Comparison of ENCODE assay signal across 9 mouse cellular contexts in the genomic region with DNA sequence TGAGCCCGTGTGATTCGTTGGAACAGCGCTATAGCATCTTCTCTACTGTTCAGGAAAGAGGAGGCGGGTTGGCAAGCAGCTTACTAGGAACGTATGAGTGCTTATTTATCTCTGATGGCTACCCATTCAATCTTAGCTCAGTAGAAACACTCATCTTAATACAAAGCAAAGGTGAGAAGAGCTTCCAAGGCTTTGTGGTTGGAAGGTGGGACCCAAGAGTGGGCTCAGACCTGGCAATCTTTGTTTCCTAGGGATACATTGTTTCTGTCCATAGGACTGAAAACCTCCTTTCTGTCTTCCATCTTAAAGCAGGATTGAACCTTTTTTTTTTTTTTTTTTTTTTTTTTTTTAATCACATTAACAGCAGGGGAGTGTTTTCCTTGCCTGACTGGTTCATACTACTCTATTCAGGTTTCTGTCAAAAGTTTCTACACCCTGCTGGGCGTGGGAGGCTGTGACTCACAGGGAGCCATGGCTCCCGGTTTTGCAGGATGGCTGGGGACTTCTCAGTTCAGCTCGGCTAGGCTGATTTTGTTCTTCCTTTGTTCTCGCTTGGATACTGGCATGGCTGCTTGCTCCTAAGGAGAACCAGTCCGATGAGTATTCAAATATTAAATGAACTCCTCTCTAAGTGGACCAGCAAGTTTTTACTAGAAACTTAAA.
A peak's percentile ranks its signal among the peaks of the same experiment; 100 is the strongest.
DNase-seq lines count a peak whose midpoint lies in the region; ATAC-seq and TF ChIP-seq lines count a peak whose summit lies in the region.
"Had no signal": no experiment of that assay in that cellular context is flagged by ENCODE, and none has a peak within 500 bp of the region (broad histone marks: within the 10 kb centered on the region; RNA-seq: fewer than 3 reads in every experiment).

No protein-coding gene starts in this region.

- no peak overlapping the region for H3K9ac ChIP-seq in lung, embryonic 15.5 days
- H3K9ac ChIP-seq in forebrain, postnatal 0 days, result no peak overlapping the region
- H3K9ac ChIP-seq in heart, embryonic 12.5 days, result no peak overlapping the region
- H3K9ac ChIP-seq: neural tube, embryonic 12.5 days had no signal

- no peak for TF ChIP-seq POLR2A in myocyte (IDR thresholded peaks at IDR 0.05; ENCODE audit: insufficient read length, low read depth)
- TF ChIP-seq POLR2A in kidney, adult 2 months (IDR thresholded peaks at IDR 0.05; ENCODE audit: low read depth, low read length), result no peak

- H3K4me1 ChIP-seq in lung, embryonic 15.5 days, result peaks cover 12% of the 10 kb centered on the region
- no peaks in the 10 kb centered on the region for H3K4me1 ChIP-seq in forebrain, postnatal 0 days (ENCODE audit: insufficient read depth)
- no peaks in the 10 kb centered on the region for H3K4me1 ChIP-seq in kidney, adult 2 months (ENCODE audit: control insufficient read depth, insufficient read depth, low read length)
- H3K4me1 ChIP-seq in heart, embryonic 12.5 days (replicated peaks), result no peaks in the 10 kb centered on the region

- no peak for DNase-seq in lung, postnatal 14 days
- DNase-seq in adipocyte (ENCODE audit: low spot score), result peak; percentile 52
- no peak for DNase-seq in forebrain, postnatal 0 days
- DNase-seq in adrenal gland, adult 8-10 months, result no peak
- DNase-seq in kidney, adult 2 months, result no peak

- H3ac ChIP-seq in myocyte (ENCODE audit: control insufficient read depth, insufficient read length), result no peak overlapping the region

- ATAC-seq in lung, embryonic 15.5 days (ENCODE audit: borderline replicate concordance, extremely low read depth, low FRiP score, low TSS enrichment), result peak; percentile 73; the same call in 1 of the 2 replicates
- ATAC-seq in forebrain, postnatal 0 days, result peak; percentile 80; the same call in 1 of the 2 replicates
- ATAC-seq in heart, embryonic 12.5 days (ENCODE audit: insufficient number of reproducible peaks, low FRiP score), result no peak

- WGBS in lung, embryonic 15.5 days, result 47% methylated on average over 10 of the region's 10 CpGs
- 11% methylated on average over 10 of the region's 10 CpGs for WGBS in forebrain, postnatal 0 days
- WGBS in kidney, adult 2 months, result 64% methylated on average over 10 of the region's 10 CpGs
- WGBS in heart, embryonic 12.5 days, result 55% methylated on average over 10 of the region's 10 CpGs

- H3K4me3 ChIP-seq in lung, embryonic 15.5 days, result no peak overlapping the region
- H3K4me3 ChIP-seq in forebrain, postnatal 0 days (ENCODE audit: low read depth, low read length), result no peak overlapping the region
- no peak overlapping the region for H3K4me3 ChIP-seq in myocyte
- no peak overlapping the region for H3K4me3 ChIP-seq in kidney, adult 2 months (ENCODE audit: insufficient read depth, low read depth, low read length)
- H3K4me3 ChIP-seq in heart, embryonic 12.5 days, result no peak overlapping the region
- H3K4me3 ChIP-seq: neural tube, embryonic 12.5 days had no signal

- no peaks in the 10 kb centered on the region for H3K79me2 ChIP-seq in myocyte (ENCODE audit: control insufficient read depth, insufficient read depth)

- no peak for TF ChIP-seq CTCF in forebrain, postnatal 0 days (IDR thresholded peaks at IDR 0.05; ENCODE audit: low read depth)
- no peak for TF ChIP-seq CTCF in kidney, adult 2 months (conservative IDR thresholded peaks at IDR 0.05; ENCODE audit: insufficient read depth, insufficient read length, low read depth, low read length)

- H3K36me3 ChIP-seq in lung, embryonic 15.5 days, result no peaks in the 10 kb centered on the region
- no peaks in the 10 kb centered on the region for H3K36me3 ChIP-seq in forebrain, postnatal 0 days (ENCODE audit: insufficient read depth)
- H3K36me3 ChIP-seq in myocyte (ENCODE audit: control insufficient read depth, insufficient read depth), result no peaks in the 10 kb centered on the region
- no peaks in the 10 kb centered on the region for H3K36me3 ChIP-seq in kidney, adult 2 months (ENCODE audit: control insufficient read depth, insufficient read depth, low read length)
- H3K36me3 ChIP-seq in heart, embryonic 12.5 days, result no peaks in the 10 kb centered on the region
- H3K36me3 ChIP-seq: neural tube, embryonic 12.5 days had no signal

- H3K27ac ChIP-seq in lung, embryonic 15.5 days, result peak overlapping the region; percentile 81
- no peak overlapping the region for H3K27ac ChIP-seq in forebrain, postnatal 0 days (ENCODE audit: low read depth, low read length)
- H3K27ac ChIP-seq in kidney, adult 2 months (ENCODE audit: insufficient read depth, low read depth, low read length), result no peak overlapping the region
- no peak overlapping the region for H3K27ac ChIP-seq in heart, embryonic 12.5 days (ENCODE audit: poor library complexity, severe bottlenecking)
- H3K27ac ChIP-seq: neural tube, embryonic 12.5 days had no signal

- no peak overlapping the region for H3K4me2 ChIP-seq in lung, embryonic 15.5 days
- H3K4me2 ChIP-seq in forebrain, postnatal 0 days (ENCODE audit: low read depth), result no peak overlapping the region
- H3K4me2 ChIP-seq in myocyte (ENCODE audit: low read depth), result peak overlapping the region; percentile 58
- no peak overlapping the region for H3K4me2 ChIP-seq in heart, embryonic 12.5 days
- H3K4me2 ChIP-seq: neural tube, embryonic 12.5 days had no signal

- H3K27me3 ChIP-seq in lung, embryonic 15.5 days, result no peaks in the 10 kb centered on the region
- no peaks in the 10 kb centered on the region for H3K27me3 ChIP-seq in forebrain, postnatal 0 days (ENCODE audit: insufficient read depth, low read length)
- H3K27me3 ChIP-seq in myocyte (ENCODE audit: control insufficient read depth, insufficient read depth, insufficient read length), result no peaks in the 10 kb centered on the region
- no peaks in the 10 kb centered on the region for H3K27me3 ChIP-seq in kidney, adult 2 months (replicated peaks; ENCODE audit: control insufficient read depth, insufficient read depth, low read length)
- H3K27me3 ChIP-seq in heart, embryonic 12.5 days (replicated peaks), result no peaks in the 10 kb centered on the region
- H3K27me3 ChIP-seq: neural tube, embryonic 12.5 days had no signal

- 0 out of 2 replicates have a peak, but pooled peaks cover 3% of the 10 kb centered on the region for H3K9me3 ChIP-seq in lung, embryonic 15.5 days
- H3K9me3 ChIP-seq in forebrain, postnatal 0 days (ENCODE audit: low read length), result no peaks in the 10 kb centered on the region
- peaks cover 4% of the 10 kb centered on the region; the same call in 1 of the 2 replicates for H3K9me3 ChIP-seq in heart, embryonic 12.5 days (replicated peaks)

TF ChIP-seq in myocyte, 11 proteins besides CTCF, POLR2A, EP300 and RAD21:
- TF ChIP-seq TCF3 (IDR thresholded peaks at IDR 0.05; ENCODE audit: insufficient read length, low read depth), result no peak
- TF ChIP-seq MYOG (IDR thresholded peaks at IDR 0.05; ENCODE audit: control insufficient read depth in 1 of 3, insufficient read depth in 1 of 3, insufficient read length in 2 of 3, low read depth in 2 of 3), result no peak
TF ChIP-seq in myocyte: peak in this region for 0.
